Mouse (Mus musculus) kidney, postnatal 0 days (tissue): Measurements from ENCODE around the gene Chmp4b. TPM values are rescaled to one million over a fixed set of nuclear protein-coding genes. Genes with fewer than 3 reads are reported as not detected.

Source experiments
- ATAC-seq: fragments of 200-750 bp; cut with Nextera tagmentation; replicated peaks from 2 replicates; pipeline ENCODE4 v1.8.0; 2017; ENCODE audit warnings: low read depth, moderate number of reproducible peaks, moderate TSS enrichment, moderate library complexity; ENCODE audit not compliant: low FRiP score
- DNase-seq: peaks from one replicate; pipeline ENCODE4 v3.0.0-alpha.2; 2016; ENCODE audit warnings: low spot score
- H3K27ac ChIP-seq: fragments of 300-500 bp; sonication (generic); 2 replicates; pipeline ENCODE4 v1.5.1; 2014; ENCODE audit warnings: mild to moderate bottlenecking
- H3K27me3 ChIP-seq: fragments of 300-500 bp; sonication (generic); 2 replicates; pipeline ENCODE4 v1.6.1; 2014; ENCODE audit warnings: low read length, mixed read lengths; ENCODE audit not compliant: insufficient read depth
- H3K36me3 ChIP-seq: fragments of 300-500 bp; sonication (generic); 2 replicates; pipeline ENCODE4 v1.6.1; 2014; ENCODE audit warnings: low read length, mixed read lengths; ENCODE audit not compliant: insufficient read depth
- H3K4me1 ChIP-seq: fragments of 300-500 bp; sonication (generic); replicated peaks from 2 replicates; pipeline ENCODE4 v1.6.1; 2014; ENCODE audit warnings: antibody characterized with exemption, low read length, mixed read lengths; ENCODE audit not compliant: insufficient read depth
- H3K4me2 ChIP-seq: fragments of 300-500 bp; sonication (generic); 2 replicates; pipeline ENCODE4 v1.6.1; 2014; ENCODE audit warnings: mild to moderate bottlenecking, low read length, moderate library complexity, mixed read lengths
- H3K4me3 ChIP-seq: fragments of 300-500 bp; sonication (generic); replicated peaks from 2 replicates; pipeline ENCODE4 v1.5.1; 2014; ENCODE audit warnings: low read depth, low read length
- H3K9ac ChIP-seq: fragments of 300-500 bp; sonication (generic); 2 replicates; pipeline ENCODE4 v1.6.1; 2014; ENCODE audit warnings: low read depth, low read length
- H3K9me3 ChIP-seq: fragments of 300-500 bp; sonication (generic); replicated peaks from 2 replicates; pipeline ENCODE4 v1.6.1; 2016; ENCODE audit warnings: low read length, inconsistent platforms, mixed read lengths
- CTCF ChIP-seq: IDR thresholded peaks from 2 replicates; pipeline ENCODE4 v1.5.1; 2016; ENCODE audit warnings: antibody characterized with exemption, low read depth, mild to moderate bottlenecking, moderate library complexity
- WGBS: fragments of 180-500 bp; shearing (Covaris S2); extraction: QIAGEN DNeasy Blood & Tissue Kit; methylation state at CpG from one replicate; pipeline ENCODE4 v1.1.7; 2014; 5-methylcytosine and 5-hydroxymethylcytosine counted together
- polyA plus RNA-seq: library from polyadenylated mRNA; unstranded; fragments of >200 nt; fragmentation: Nextera tagmentation; extraction: Ambion mirVana; gene quantifications from 2 replicates; pipeline ENCODE4 v1.2.1, GENCODE M21; 2015

Gene Chmp4b
- 30.0 and 34.7 TPM in 2 replicates for polyA plus RNA-seq

GRCm38 (mm10) chr2:154651363-154651762 lies at the start of gene Chmp4b:
Gene Chmp4b (plus strand): TSS chr2:154651705.
- Histone ChIP-seq H3K27me3 (no peaks in the 10 kb centered on the region), H3K36me3 (no peaks in the 10 kb centered on the region), H3K9me3 (no peaks in the 10 kb centered on the region), H3K4me1 (no peaks in the 10 kb centered on the region), H3K9ac (no peak within 1 kb of the TSS), H3K4me3 (no peak within 1 kb of the TSS), H3K4me2 (no peak within 1 kb of the TSS; the same call in 1 of the 2 replicates), H3K27ac (peak within 1 kb of the TSS; percentile 84)
- peak; percentile 16 for DNase-seq
- ATAC-seq = no peak; the same call in 1 of the 2 replicates
- TF ChIP-seq CTCF = no peak
- WGBS = 46% methylated on average over 8 of the region's 8 CpGs

DNA sequence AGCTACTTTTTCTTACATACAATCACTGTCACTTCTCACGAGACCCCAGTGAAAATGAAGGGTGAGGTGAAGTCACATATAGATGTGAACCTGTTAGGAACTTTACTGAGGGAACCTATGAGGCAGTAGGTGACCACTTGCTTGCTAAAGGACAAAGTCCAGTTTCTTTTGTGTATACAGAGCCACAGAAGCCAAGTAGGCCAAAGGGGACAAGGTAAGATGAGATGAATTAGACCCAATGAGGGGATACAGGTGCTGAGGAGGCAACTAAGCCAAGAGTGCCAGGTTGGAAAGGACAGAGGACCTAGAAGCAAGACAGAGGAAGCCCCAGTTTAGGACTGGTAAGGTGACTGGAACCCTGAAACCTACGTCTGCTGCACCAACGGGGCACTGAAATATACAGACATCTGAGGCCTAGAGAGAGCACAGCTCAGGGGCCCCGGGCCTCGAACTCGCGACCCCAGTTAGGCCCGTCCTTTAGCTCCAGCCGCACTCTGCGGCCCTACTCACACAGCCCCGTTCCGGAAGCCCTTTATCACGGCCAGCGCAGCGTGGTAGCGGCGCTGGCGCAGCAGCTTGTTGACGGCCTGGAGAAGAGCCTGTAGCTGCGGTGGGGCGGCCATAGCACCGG lies 48.4 kb upstream of the Chmp4b start:
- H3K9ac ChIP-seq = peak overlapping the region; percentile 69
- DNase-seq = no peak
- WGBS = 15% methylated on average over 22 of the region's 22 CpGs

DNA sequence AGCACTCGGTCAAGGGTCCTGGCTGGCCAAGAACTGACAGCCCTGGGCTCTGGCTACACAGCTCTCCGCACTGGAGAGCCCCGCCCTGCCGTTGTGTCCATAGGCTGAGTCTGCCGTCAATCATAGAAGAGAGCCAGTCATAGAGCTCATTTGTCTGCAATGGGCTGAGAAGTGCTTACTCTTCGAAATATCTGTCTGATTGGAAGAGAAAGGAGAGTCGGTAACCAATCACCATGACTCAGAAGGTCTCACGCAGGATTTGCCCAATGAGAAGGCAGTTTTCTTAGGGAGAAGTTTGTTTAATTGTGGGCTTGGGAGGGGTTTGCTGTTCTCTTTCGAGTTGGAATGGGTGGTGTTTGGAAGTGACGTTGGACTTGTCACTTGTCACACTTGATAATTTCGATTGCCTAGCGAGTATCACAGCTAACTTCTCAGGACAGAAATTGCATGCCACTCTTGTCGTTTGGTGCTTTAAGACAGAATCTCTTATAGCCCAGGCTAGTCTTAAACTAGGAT lies 47.8 kb upstream of the Chmp4b start, which contains the start of gene Pxmp4:
Gene Pxmp4 (minus strand): TSS at position 71 of the 516 bp plus-strand sequence.
- Histone ChIP-seq H3K27ac (peak within 1 kb of the TSS; percentile 76), H3K4me1 (peaks cover 13% of the 10 kb centered on the region; the same call in 1 of the 2 replicates), H3K9me3 (no peaks in the 10 kb centered on the region), H3K4me2 (peak within 1 kb of the TSS; percentile 79), H3K36me3 (no peaks in the 10 kb centered on the region), H3K9ac (peak within 1 kb of the TSS; percentile 69), H3K4me3 (peak within 1 kb of the TSS; percentile 52), H3K27me3 (no peaks in the 10 kb centered on the region)
- ATAC-seq = peak; percentile 100
- DNase-seq = peak; percentile 99
- 0% methylated on average over 13 of the region's 13 CpGs for WGBS
- no peak for TF ChIP-seq CTCF

More for the DNA sequence above, 48.4 kb upstream of the Chmp4b start:
- ATAC-seq = peak; percentile 29; the same call in 1 of the 2 replicates
- Histone ChIP-seq H3K4me3 (peak overlapping the region; percentile 52), H3K27me3 (no peaks in the 10 kb centered on the region), H3K4me2 (peak overlapping the region; percentile 79), H3K36me3 (no peaks in the 10 kb centered on the region), H3K9me3 (no peaks in the 10 kb centered on the region), H3K4me1 (peaks cover 13% of the 10 kb centered on the region; the same call in 1 of the 2 replicates), H3K27ac (peak overlapping the region; percentile 76)
- TF ChIP-seq CTCF = no peak

GRCm38 (mm10) chr2:154604156-154604555 lies 47.3 kb upstream of the Chmp4b start:
- peak overlapping the region; percentile 79 for H3K4me2 ChIP-seq
- no peaks in the 10 kb centered on the region for H3K36me3 ChIP-seq
- no peak for TF ChIP-seq CTCF
- 34% methylated on average over 7 of the region's 7 CpGs for WGBS
- no peak for DNase-seq
- no peak overlapping the region for H3K9ac ChIP-seq
- no peaks in the 10 kb centered on the region for H3K27me3 ChIP-seq
- no peaks in the 10 kb centered on the region for H3K9me3 ChIP-seq
- H3K4me1 ChIP-seq = peaks cover 13% of the 10 kb centered on the region; the same call in 1 of the 2 replicates
- no peak for ATAC-seq
- H3K27ac ChIP-seq = no peak overlapping the region
- H3K4me3 ChIP-seq = peak overlapping the region; percentile 52

- H3K27ac ChIP-seq = no peak overlapping the region
- no peak overlapping the region for H3K4me3 ChIP-seq
- no peak overlapping the region for H3K4me2 ChIP-seq
- H3K36me3 ChIP-seq = no peaks in the 10 kb centered on the region
- H3K9ac ChIP-seq = no peak overlapping the region
- TF ChIP-seq CTCF = no peak
- DNase-seq (no peak), ATAC-seq (no peak)
- no peaks in the 10 kb centered on the region for H3K27me3 ChIP-seq
- peaks cover 13% of the 10 kb centered on the region; the same call in 1 of the 2 replicates for H3K4me1 ChIP-seq
- no peaks in the 10 kb centered on the region for H3K9me3 ChIP-seq
- 84% methylated on average over 1 of the region's 1 CpGs for WGBS
Measured at GRCm38 (mm10) chr2:154606965-154607364, 44.5 kb upstream of the Chmp4b start.

DNA sequence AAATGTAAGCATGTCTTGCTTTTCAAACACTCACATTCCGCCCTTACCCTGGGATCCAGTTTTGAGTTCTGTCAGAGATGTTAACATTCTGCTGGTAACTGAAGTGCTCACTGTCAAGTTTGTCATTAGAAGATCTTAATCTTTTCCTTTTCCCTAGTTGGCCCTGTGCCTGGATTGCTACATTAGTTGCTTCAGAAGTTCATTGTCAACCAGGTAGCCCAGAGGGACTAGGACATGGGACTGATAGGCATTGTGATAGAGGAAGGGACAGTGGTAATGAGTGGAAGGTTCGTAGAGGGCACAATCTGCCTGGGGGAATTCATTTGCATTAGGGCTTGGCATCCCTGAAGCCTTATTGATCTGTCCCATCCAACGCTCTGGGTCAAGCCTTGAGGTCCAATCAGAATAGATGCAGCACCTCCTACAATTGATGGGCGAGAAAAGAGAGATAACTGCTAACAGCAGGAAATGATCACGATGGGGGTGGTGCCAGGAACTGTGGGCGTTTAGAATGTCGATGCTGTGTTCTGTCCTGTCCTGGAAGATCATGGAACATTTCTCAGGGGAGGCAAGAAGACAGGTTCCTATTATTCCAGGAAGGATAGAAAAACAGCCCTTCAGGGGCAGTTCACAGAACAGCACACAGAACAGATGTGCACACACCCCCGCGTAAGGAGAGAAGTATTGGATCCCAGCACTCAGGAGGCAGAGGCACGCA lies 42.3 kb upstream of the Chmp4b start:
- no peaks in the 10 kb centered on the region for H3K27me3 ChIP-seq
- TF ChIP-seq CTCF = no peak
- H3K4me2 ChIP-seq = no peak overlapping the region
- no peak overlapping the region for H3K9ac ChIP-seq
- H3K36me3 ChIP-seq = no peaks in the 10 kb centered on the region
- DNase-seq = no peak
- 0 out of 2 replicates have a peak, but pooled peaks cover 1% of the 10 kb centered on the region for H3K4me1 ChIP-seq
- no peak overlapping the region for H3K27ac ChIP-seq
- ATAC-seq = no peak
- WGBS = 59% methylated on average over 10 of the region's 10 CpGs
- H3K4me3 ChIP-seq = no peak overlapping the region
- no peaks in the 10 kb centered on the region for H3K9me3 ChIP-seq
